Mouse (Mus musculus) G1E (cell line): ENCODE results near the gene Enpep. TPM values are rescaled to one million over a fixed set of nuclear protein-coding genes. Genes with fewer than 3 reads are reported as not detected.

Experiments
- ATAC-seq: 2 replicates; pipeline ENCODE4 v1.8.0; 2016; ENCODE audit warnings: mild to moderate bottlenecking; ENCODE audit not compliant: insufficient number of reproducible peaks, poor library complexity, low FRiP score, severe bottlenecking; ENCODE audit errors: extremely low read depth
- DNase-seq: peaks from one replicate; pipeline ENCODE4 v3.0.0; 2012; ENCODE audit warnings: low spot score
- H3K27me3 ChIP-seq: 2 replicates; pipeline ENCODE4 v1.6.1; 2012; ENCODE audit warnings: mild to moderate bottlenecking, low read length, inconsistent platforms; ENCODE audit not compliant: insufficient read depth
- H3K36me3 ChIP-seq: replicated peaks from 2 replicates; pipeline ENCODE3; 2012; ENCODE audit warnings: mild to moderate bottlenecking, inconsistent platforms
- H3K4me1 ChIP-seq: 2 replicates; pipeline ENCODE4 v1.6.1; 2012; ENCODE audit warnings: low read depth, low read length, inconsistent platforms, mixed read lengths; ENCODE audit not compliant: insufficient read depth
- H3K4me3 ChIP-seq: 2 replicates; pipeline ENCODE4 v1.5.1; 2012; ENCODE audit warnings: low read depth, mild to moderate bottlenecking, inconsistent platforms, low read length, moderate library complexity, mixed read lengths
- H3K9me3 ChIP-seq: replicated peaks from 2 replicates; pipeline ENCODE4 v1.6.1; 2012; ENCODE audit warnings: inconsistent platforms
- CTCF ChIP-seq: IDR thresholded peaks from 2 replicates; pipeline ENCODE4 v1.5.1; 2012; ENCODE audit warnings: low read depth, low read length, inconsistent platforms, mixed read lengths
- GATA1 ChIP-seq: IDR thresholded peaks from 2 replicates; pipeline ENCODE4 v1.6.1; 2012; ENCODE audit warnings: borderline replicate concordance, low read length, inconsistent platforms, mixed read lengths
- GATA2 ChIP-seq: IDR thresholded peaks from 2 replicates; pipeline ENCODE4 v1.6.1; 2012; ENCODE audit warnings: low read depth, low read length, inconsistent platforms, borderline replicate concordance
- POLR2AphosphoS5 ChIP-seq: IDR thresholded peaks from 2 replicates; pipeline ENCODE4 v1.6.1; 2012; ENCODE audit warnings: low read depth, low read length, inconsistent platforms; ENCODE audit not compliant: insufficient replicate concordance
- TAL1 ChIP-seq: conservative IDR thresholded peaks from 2 replicates; pipeline ENCODE4 v1.6.1; 2012; ENCODE audit warnings: low read depth, low read length, inconsistent platforms, mixed read lengths
- polyA plus RNA-seq: library from polyadenylated mRNA; stranded (reverse); fragments of >175 nt; gene quantifications from 2 replicates; pipeline ENCODE4 v1.2.3, GENCODE M21; 2012
- total RNA-seq, 2 experiments: library from RNA; stranded (forward) in 1 of 2; stranded (reverse) in 1 of 2; fragments of 200-1000 nt in 1 of 2; fragments of >200 nt in 1 of 2; fragmentation: Nextera tagmentation in 1 of 2; gene quantifications; 2 replicates each; pipeline ENCODE4 v1.2.3; 2014 to 2017

Enpep gene
- total and polyA plus RNA-seq, 3 experiments, result 0.16 TPM; not detected in 2

DNA sequence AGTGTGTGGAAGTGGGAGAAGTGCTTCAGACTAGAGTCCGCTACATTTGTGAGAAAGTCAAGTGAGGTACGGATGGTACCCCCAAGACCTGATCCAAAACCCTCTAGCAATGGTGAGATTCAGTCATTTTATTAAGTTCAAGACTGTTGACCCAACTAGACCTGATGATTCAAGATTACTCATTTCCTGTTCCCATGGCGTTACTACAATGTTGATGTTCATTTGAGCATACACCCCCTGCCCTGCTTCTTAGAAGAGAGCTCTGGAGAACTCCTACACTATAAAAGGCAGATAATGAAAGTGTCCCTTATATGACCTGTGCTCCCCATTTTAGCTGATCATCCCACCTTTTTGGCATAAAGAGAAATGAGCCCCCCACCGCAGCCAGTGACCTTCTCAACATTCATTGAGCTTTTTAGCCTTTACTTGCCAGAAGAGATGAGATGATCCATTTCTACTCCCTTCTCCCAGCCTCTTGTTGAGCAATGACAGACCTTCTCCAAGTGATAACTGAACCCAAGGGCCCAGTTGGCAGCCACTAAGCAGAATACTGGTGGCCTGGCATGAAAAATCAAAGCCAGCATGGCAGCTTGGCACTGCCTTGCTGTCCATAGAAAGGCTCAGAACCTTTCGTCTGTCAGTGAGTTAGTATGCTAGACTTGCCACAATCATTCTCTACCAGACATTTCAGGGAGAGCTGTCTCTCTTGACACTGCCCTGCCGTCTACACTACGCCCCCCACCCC lies 18.7 kb downstream of the Enpep start:
- Histone ChIP-seq H3K4me3 (no peak overlapping the region), H3K27me3 (no peaks in the 10 kb centered on the region), H3K4me1 (no peaks in the 10 kb centered on the region), H3K36me3 (no peaks in the 10 kb centered on the region), H3K9me3 (no peaks in the 10 kb centered on the region)
- ATAC-seq, result no peak
- no peak for DNase-seq
- no peak for TF ChIP-seq POLR2AphosphoS5
- no peak for TF ChIP-seq GATA2
- no peak for TF ChIP-seq CTCF
- no peak for TF ChIP-seq GATA1
- no peak for TF ChIP-seq TAL1

DNA sequence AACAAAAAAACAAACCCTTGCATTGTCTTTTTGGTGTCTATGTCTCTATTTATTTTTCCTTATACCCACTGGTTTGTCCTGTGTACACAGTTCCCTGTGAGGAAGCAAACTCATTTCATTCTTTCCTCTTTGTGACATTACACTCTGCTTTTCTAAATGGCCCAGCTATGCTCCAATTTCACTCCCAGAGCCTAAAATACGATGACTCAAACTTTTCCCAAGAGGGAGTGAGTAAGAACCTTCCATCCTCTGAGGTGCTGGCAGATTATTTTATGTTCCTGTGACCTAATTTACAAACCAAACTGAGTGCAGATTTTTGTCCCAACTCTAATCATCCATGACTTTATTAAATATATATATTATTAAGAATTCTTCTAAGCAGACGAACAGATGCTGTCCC lies 19.3 kb downstream of the Enpep start:
- H3K4me1 ChIP-seq, result no peaks in the 10 kb centered on the region
- H3K27me3 ChIP-seq, result no peaks in the 10 kb centered on the region
- ATAC-seq, result no peak
- no peak for TF ChIP-seq CTCF
- TF ChIP-seq GATA1, result no peak
- TF ChIP-seq POLR2AphosphoS5, result no peak
- no peak for TF ChIP-seq TAL1
- no peak for TF ChIP-seq GATA2
- H3K9me3 ChIP-seq, result no peaks in the 10 kb centered on the region
- no peak for DNase-seq
- H3K36me3 ChIP-seq, result no peaks in the 10 kb centered on the region
- H3K4me3 ChIP-seq, result no peak overlapping the region

DNA sequence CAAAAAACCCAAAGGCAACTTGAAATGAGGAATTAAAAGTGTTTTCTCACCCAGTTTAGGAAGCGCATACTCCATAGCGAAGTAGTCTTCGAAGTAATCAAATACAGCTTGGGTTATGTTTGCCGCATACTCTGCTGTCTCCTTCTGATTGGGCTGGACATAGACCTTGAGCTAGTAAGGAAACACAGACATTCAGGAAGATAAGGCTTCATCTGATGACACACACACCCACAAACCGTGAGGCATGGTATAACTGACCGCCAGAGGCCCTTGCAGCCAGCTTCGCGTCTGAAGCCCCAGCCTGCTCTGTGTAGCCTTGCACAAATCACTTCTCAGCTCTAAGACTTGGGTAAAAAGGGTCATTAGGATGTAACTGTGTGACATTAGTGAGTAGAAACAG lies 20.0 kb downstream of the Enpep start:
- no peaks in the 10 kb centered on the region for H3K27me3 ChIP-seq
- DNase-seq (no peak), ATAC-seq (no peak)
- no peaks in the 10 kb centered on the region for H3K4me1 ChIP-seq
- no peak overlapping the region for H3K4me3 ChIP-seq
- H3K36me3 ChIP-seq, result no peaks in the 10 kb centered on the region
- TF ChIP-seq TAL1 (no peak), POLR2AphosphoS5 (no peak), GATA1 (no peak), GATA2 (no peak), CTCF (no peak)
- no peaks in the 10 kb centered on the region for H3K9me3 ChIP-seq

DNA sequence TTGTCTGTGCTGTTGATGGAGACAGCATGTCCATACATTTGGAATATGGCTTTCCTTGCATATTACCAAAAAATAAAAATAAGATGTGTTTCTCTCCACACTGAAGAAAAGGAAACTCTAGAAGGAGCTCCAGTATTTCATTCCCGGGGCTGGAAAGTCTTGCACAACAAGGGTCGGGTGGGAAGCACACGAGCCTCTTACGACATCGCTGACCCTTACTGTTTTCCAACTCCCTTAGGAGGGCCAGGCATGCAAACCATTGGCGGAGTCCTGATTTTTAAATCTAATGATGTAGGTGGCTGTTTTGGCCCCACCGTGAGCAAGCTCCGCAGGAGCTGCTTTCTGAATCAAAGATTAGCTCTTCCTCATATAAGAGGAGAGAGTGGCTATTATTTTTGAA lies 20.6 kb downstream of the Enpep start:
- no peak for TF ChIP-seq GATA2
- TF ChIP-seq TAL1, result no peak
- no peak for TF ChIP-seq CTCF
- no peak for TF ChIP-seq GATA1
- no peak for TF ChIP-seq POLR2AphosphoS5
- no peak overlapping the region for H3K4me3 ChIP-seq
- ATAC-seq (no peak), DNase-seq (no peak)
- H3K4me1 ChIP-seq, result no peaks in the 10 kb centered on the region
- no peaks in the 10 kb centered on the region for H3K27me3 ChIP-seq
- H3K9me3 ChIP-seq, result no peaks in the 10 kb centered on the region
- no peaks in the 10 kb centered on the region for H3K36me3 ChIP-seq

DNA sequence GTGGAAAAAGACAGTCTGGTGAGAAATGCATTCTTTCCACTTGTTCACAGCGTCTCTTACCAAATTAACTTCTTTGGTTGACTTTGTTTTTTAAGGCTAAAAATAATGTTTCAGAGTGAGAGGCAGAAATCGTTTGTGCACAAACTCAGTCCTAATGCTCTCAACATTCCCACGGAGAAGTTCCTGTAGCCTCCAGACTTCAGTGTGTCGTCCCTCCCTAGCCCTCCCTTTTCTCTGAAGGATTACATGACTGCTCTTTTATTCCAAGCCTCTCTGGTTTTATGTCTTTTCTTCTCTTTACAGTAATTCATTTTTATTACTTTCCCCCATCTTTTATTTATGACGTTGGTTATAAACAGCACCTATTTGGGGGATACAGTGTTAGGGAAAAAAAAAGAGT lies 22.6 kb downstream of the Enpep start:
- no peaks in the 10 kb centered on the region for H3K36me3 ChIP-seq
- no peak for TF ChIP-seq TAL1
- TF ChIP-seq CTCF, result no peak
- no peak for TF ChIP-seq GATA1
- TF ChIP-seq GATA2, result no peak
- no peak for TF ChIP-seq POLR2AphosphoS5
- H3K4me1 ChIP-seq, result no peaks in the 10 kb centered on the region
- no peak for DNase-seq
- no peaks in the 10 kb centered on the region for H3K9me3 ChIP-seq
- no peak overlapping the region for H3K4me3 ChIP-seq
- no peak for ATAC-seq
- no peaks in the 10 kb centered on the region for H3K27me3 ChIP-seq

DNA sequence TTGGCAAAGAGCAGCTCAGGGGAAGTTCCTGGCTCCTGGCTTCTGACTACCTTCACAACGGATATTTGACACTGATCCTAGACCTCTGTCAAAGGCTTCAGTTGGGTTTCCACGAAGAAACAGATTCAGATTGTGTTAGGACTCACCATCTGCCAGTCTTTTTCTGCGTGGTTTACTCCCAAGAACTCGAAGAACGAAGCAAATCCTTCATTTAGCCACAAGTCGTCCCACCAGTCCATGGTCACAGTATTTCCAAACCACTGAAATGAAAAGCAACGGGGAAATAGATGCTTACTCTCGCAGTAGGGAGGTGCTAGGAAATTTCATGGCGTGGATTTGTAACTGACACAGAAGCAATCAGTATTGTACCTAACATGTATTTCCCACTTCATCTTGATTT lies 23.6 kb downstream of the Enpep start:
- Histone ChIP-seq H3K4me3 (no peak overlapping the region), H3K4me1 (no peaks in the 10 kb centered on the region), H3K27me3 (no peaks in the 10 kb centered on the region), H3K9me3 (no peaks in the 10 kb centered on the region), H3K36me3 (no peaks in the 10 kb centered on the region)
- ATAC-seq (no peak), DNase-seq (no peak)
- TF ChIP-seq CTCF, result no peak
